Comparison of ENCODE assay signal across 24 mouse cellular contexts in genomic region chr3:147283724-147284123, GRCm38 (mm10).
"Had no signal": no experiment of that assay in that cellular context is flagged by ENCODE, and none has a peak within 500 bp of the region (broad histone marks: within the 10 kb centered on the region; RNA-seq: fewer than 3 reads in every experiment).

No protein-coding gene starts in this region.

- H3K27me3 ChIP-seq: heart, embryonic 13.5 days; hindbrain, embryonic 13.5 days; hindbrain, embryonic 15.5 days; kidney, embryonic 15.5 days; limb, embryonic 13.5 days; limb, embryonic 15.5 days; liver, embryonic 12.5 days had no signal

- H3K27ac ChIP-seq: gastrocnemius, adult 2 months; heart, adult 2 months; heart, embryonic 13.5 days; heart, embryonic 15.5 days; hindbrain, embryonic 13.5 days; hindbrain, embryonic 15.5 days; hindbrain, postnatal 0 days; kidney, embryonic 15.5 days; kidney, postnatal 0 days; limb, embryonic 13.5 days; limb, embryonic 15.5 days; liver, embryonic 12.5 days had no signal

- H3K4me2 ChIP-seq: heart, embryonic 11.5 days; heart, embryonic 13.5 days; heart, embryonic 15.5 days; hindbrain, embryonic 13.5 days; hindbrain, embryonic 15.5 days; kidney, embryonic 15.5 days; limb, embryonic 13.5 days; limb, embryonic 15.5 days; liver, embryonic 12.5 days had no signal

- H3K9me3 ChIP-seq: heart, embryonic 13.5 days; heart, embryonic 15.5 days; hindbrain, embryonic 13.5 days; hindbrain, embryonic 15.5 days; kidney, embryonic 15.5 days; limb, embryonic 13.5 days; limb, embryonic 15.5 days; liver, embryonic 12.5 days had no signal

- H3K36me3 ChIP-seq: heart, embryonic 13.5 days; heart, embryonic 15.5 days; hindbrain, embryonic 13.5 days; hindbrain, embryonic 15.5 days; kidney, embryonic 15.5 days; limb, embryonic 13.5 days; limb, embryonic 15.5 days; liver, embryonic 12.5 days had no signal

- ATAC-seq: hindbrain, postnatal 0 days; liver, embryonic 12.5 days had no signal

- H3K4me3 ChIP-seq: gastrocnemius, adult 2 months; heart, adult 2 months; heart, embryonic 13.5 days; heart, embryonic 15.5 days; hindbrain, embryonic 13.5 days; hindbrain, embryonic 15.5 days; kidney, embryonic 15.5 days; limb, embryonic 13.5 days; limb, embryonic 15.5 days; liver, embryonic 12.5 days had no signal

- H3K9ac ChIP-seq: heart, embryonic 13.5 days; heart, embryonic 15.5 days; hindbrain, embryonic 13.5 days; hindbrain, embryonic 15.5 days; kidney, embryonic 15.5 days; limb, embryonic 13.5 days; limb, embryonic 15.5 days; liver, embryonic 12.5 days had no signal

- DNase-seq: gastrocnemius, adult 2 months; gastrocnemius, postnatal 10 days; gastrocnemius, postnatal 25 days; heart, adult 2 months; heart, postnatal 14 days; heart, postnatal 36 days; kidney, adult 2 months; kidney, adult 9 months; kidney, postnatal 14 days; kidney, postnatal 36 days; layer of hippocampus, adult 9-11 months; layer of hippocampus, postnatal 36 days; left cerebral cortex, postnatal 4 days had no signal

- H3K4me1 ChIP-seq: hindbrain, embryonic 13.5 days; hindbrain, embryonic 15.5 days; liver, embryonic 12.5 days had no signal
